Mouse (Mus musculus) lung, adult 2 months (tissue): ENCODE measurements around the gene Map4k5. TPM values are rescaled to one million over a fixed set of nuclear protein-coding genes. Genes with fewer than 3 reads are reported as not detected.

Experiments
- DNase-seq: peaks from one replicate; pipeline ENCODE4 v3.0.0; 2022
- H3K4me1 ChIP-seq: fragments of 200-500 bp; 2 replicates; pipeline ENCODE4 v1.6.1; 2011; ENCODE audit warnings: low read length; ENCODE audit not compliant: control insufficient read depth, insufficient read depth
- H3K4me3 ChIP-seq: fragments of 200-500 bp; replicated peaks from 2 replicates; pipeline ENCODE3; 2011; ENCODE audit warnings: low read depth, mild to moderate bottlenecking, control low read depth, low read length; ENCODE audit errors: extremely low read depth
- CTCF ChIP-seq: fragments of 200-500 bp; IDR thresholded peaks from 2 replicates; pipeline ENCODE4 v1.5.1; 2011; ENCODE audit warnings: mild to moderate bottlenecking, low read length, control low read depth; ENCODE audit not compliant: insufficient read depth
- POLR2A ChIP-seq: fragments of 200-500 bp; IDR thresholded peaks from 2 replicates; pipeline ENCODE4 v1.6.1; 2011; ENCODE audit warnings: low read depth, mild to moderate bottlenecking, control low read depth, low read length, borderline replicate concordance; ENCODE audit errors: extremely low read depth
- WGBS: fragments of 180-500 bp; shearing (Covaris S2); methylation state at CpG from one replicate; pipeline ENCODE4 v1.1.7; 2018; 5-methylcytosine and 5-hydroxymethylcytosine counted together
- polyA plus RNA-seq: library from polyadenylated mRNA; depleted of rRNA; stranded (reverse); fragments of >200 nt; gene quantifications from 2 replicates; pipeline ENCODE4 v1.2.3, GENCODE M21; 2012

The Map4k5 gene
- polyA plus RNA-seq, 1 experiment: 11.4 TPM

GRCm38 (mm10) chr12:69824881-69825597, 68.0 kb downstream of the Map4k5 start:
- no peaks in the 10 kb centered on the region for H3K4me1 ChIP-seq
- TF ChIP-seq CTCF (no peak), POLR2A (no peak)
- no peak overlapping the region for H3K4me3 ChIP-seq
- 63% methylated on average over 9 of the region's 9 CpGs for WGBS
- DNase-seq: no peak

- TF ChIP-seq CTCF: no peak
- no peak overlapping the region for H3K4me3 ChIP-seq
- 25% methylated on average over 6 of the region's 6 CpGs for WGBS
- DNase-seq: no peak
- peaks cover 10% of the 10 kb centered on the region for H3K4me1 ChIP-seq
These were observed 78.7 kb downstream of the Map4k5 start for GRCm38 (mm10) chr12:69814272-69814671.

- DNase-seq: no peak
- H3K4me1 ChIP-seq: peaks cover 10% of the 10 kb centered on the region
- TF ChIP-seq POLR2A: no peak
- no peak for TF ChIP-seq CTCF
- WGBS: 81% methylated on average over 2 of the region's 2 CpGs
- H3K4me3 ChIP-seq: no peak overlapping the region
These were observed 79.4 kb downstream of the Map4k5 start for GRCm38 (mm10) chr12:69813596-69813995.

GRCm38 (mm10) chr12:69812986-69813385, 80.0 kb downstream of the Map4k5 start:
- 57% methylated on average over 3 of the region's 3 CpGs for WGBS
- H3K4me3 ChIP-seq: no peak overlapping the region
- no peak for TF ChIP-seq CTCF
- TF ChIP-seq POLR2A: no peak
- no peak for DNase-seq
- peaks cover 10% of the 10 kb centered on the region for H3K4me1 ChIP-seq

GRCm38 (mm10) chr12:69811976-69812375, 81.0 kb downstream of the Map4k5 start:
- no peak for DNase-seq
- H3K4me3 ChIP-seq: no peak overlapping the region
- TF ChIP-seq CTCF (no peak), POLR2A (no peak)
- WGBS: 40% methylated on average over 1 of the region's 1 CpGs
- H3K4me1 ChIP-seq: peaks cover 10% of the 10 kb centered on the region

- no peak for DNase-seq
- H3K4me1 ChIP-seq: peaks cover 8% of the 10 kb centered on the region
- H3K4me3 ChIP-seq: no peak overlapping the region
- 81% methylated on average over 3 of the region's 3 CpGs for WGBS
- TF ChIP-seq POLR2A (no peak), CTCF (no peak)
These were observed 83.6 kb downstream of the Map4k5 start for GRCm38 (mm10) chr12:69809439-69809838.

- Histone ChIP-seq H3K4me3 (no peak overlapping the region), H3K4me1 (peaks cover under 1% of the 10 kb centered on the region)
- no peak for DNase-seq
- TF ChIP-seq CTCF (no peak), POLR2A (no peak)
- WGBS: 69% methylated on average over 11 of the region's 11 CpGs
These were observed 85.5 kb downstream of the Map4k5 start for GRCm38 (mm10) chr12:69807399-69807985.

GRCm38 (mm10) chr12:69805148-69805547, 87.9 kb downstream of the Map4k5 start:
- Histone ChIP-seq H3K4me3 (no peak overlapping the region), H3K4me1 (no peaks in the 10 kb centered on the region)
- DNase-seq: no peak
- TF ChIP-seq CTCF (no peak), POLR2A (no peak)
- 83% methylated on average over 6 of the region's 6 CpGs for WGBS

GRCm38 (mm10) chr12:69804393-69805070, 88.5 kb downstream of the Map4k5 start:
- 90% methylated on average over 10 of the region's 10 CpGs for WGBS
- Histone ChIP-seq H3K4me3 (no peak overlapping the region), H3K4me1 (no peaks in the 10 kb centered on the region)
- no peak for DNase-seq
- TF ChIP-seq CTCF (no peak), POLR2A (no peak)

- Histone ChIP-seq H3K4me3 (no peak overlapping the region), H3K4me1 (no peaks in the 10 kb centered on the region)
- 64% methylated on average over 6 of the region's 6 CpGs for WGBS
- no peak for DNase-seq
- TF ChIP-seq POLR2A (no peak), CTCF (no peak)
These were observed 89.8 kb downstream of the Map4k5 start for GRCm38 (mm10) chr12:69803196-69803595.
